Mouse (Mus musculus) hindbrain, embryonic 11.5 days (tissue): Measurements from ENCODE around the gene Rheb. TPM values are rescaled to one million over a fixed set of nuclear protein-coding genes. Genes with fewer than 3 reads are reported as not detected.

Source experiments
- ATAC-seq: fragments of 200-750 bp; cut with Nextera tagmentation; 2 replicates; pipeline ENCODE4 v1.8.0; 2017; ENCODE audit warnings: mild to moderate bottlenecking, moderate TSS enrichment, moderate library complexity; ENCODE audit not compliant: low FRiP score
- DNase-seq: peaks from one replicate; pipeline ENCODE4 v3.0.0-alpha.2; 2015; ENCODE audit warnings: low spot score
- H3K27ac ChIP-seq: fragments of 300-500 bp; sonication (generic); 2 replicates; pipeline ENCODE4 v1.5.1; 2014; ENCODE audit warnings: mild to moderate bottlenecking, low read depth, low read length
- H3K27me3 ChIP-seq: fragments of 300-500 bp; sonication (generic); 2 replicates; pipeline ENCODE4 v1.6.1; 2014; ENCODE audit warnings: mild to moderate bottlenecking, low read length, moderate library complexity, mixed read lengths; ENCODE audit not compliant: control insufficient read depth, insufficient read depth
- H3K36me3 ChIP-seq: fragments of 300-500 bp; sonication (generic); 2 replicates; pipeline ENCODE4 v1.6.1; 2014; ENCODE audit warnings: mild to moderate bottlenecking, low read length, moderate library complexity, mixed read lengths; ENCODE audit not compliant: control insufficient read depth, insufficient read depth
- H3K4me1 ChIP-seq: fragments of 300-500 bp; sonication (generic); replicated peaks from 2 replicates; pipeline ENCODE4 v1.6.1; 2014; ENCODE audit warnings: low read length, mixed read lengths; ENCODE audit not compliant: control insufficient read depth, insufficient read depth
- H3K4me2 ChIP-seq: fragments of 300-500 bp; sonication (generic); replicated peaks from 2 replicates; pipeline ENCODE4 v1.6.1; 2014; ENCODE audit warnings: mild to moderate bottlenecking, low read depth, low read length
- H3K4me3 ChIP-seq: fragments of 300-500 bp; sonication (generic); 2 replicates; pipeline ENCODE4 v1.5.1; 2014; ENCODE audit warnings: low read depth, low read length
- H3K9ac ChIP-seq: fragments of 300-500 bp; sonication (generic); 2 replicates; pipeline ENCODE4 v1.6.1; 2014; ENCODE audit warnings: low read depth, low read length
- H3K9me3 ChIP-seq: fragments of 300-500 bp; sonication (generic); 2 replicates; pipeline ENCODE4 v1.6.1; 2016; ENCODE audit warnings: low read length; ENCODE audit not compliant: control insufficient read depth
- WGBS: fragments of 180-500 bp; shearing (Covaris S2); extraction: QIAGEN DNeasy Blood & Tissue Kit; methylation state at CpG from one replicate; pipeline ENCODE4 v1.1.7; 2014; 5-methylcytosine and 5-hydroxymethylcytosine counted together
- polyA plus RNA-seq: library from polyadenylated mRNA; unstranded; fragments of >200 nt; fragmentation: Nextera tagmentation; extraction: Ambion mirVana; gene quantifications from 2 replicates; pipeline ENCODE4 v1.2.1, GENCODE M21; 2014

The Rheb gene
- polyA plus RNA-seq = 195 and 202 TPM in 2 replicates

DNA sequence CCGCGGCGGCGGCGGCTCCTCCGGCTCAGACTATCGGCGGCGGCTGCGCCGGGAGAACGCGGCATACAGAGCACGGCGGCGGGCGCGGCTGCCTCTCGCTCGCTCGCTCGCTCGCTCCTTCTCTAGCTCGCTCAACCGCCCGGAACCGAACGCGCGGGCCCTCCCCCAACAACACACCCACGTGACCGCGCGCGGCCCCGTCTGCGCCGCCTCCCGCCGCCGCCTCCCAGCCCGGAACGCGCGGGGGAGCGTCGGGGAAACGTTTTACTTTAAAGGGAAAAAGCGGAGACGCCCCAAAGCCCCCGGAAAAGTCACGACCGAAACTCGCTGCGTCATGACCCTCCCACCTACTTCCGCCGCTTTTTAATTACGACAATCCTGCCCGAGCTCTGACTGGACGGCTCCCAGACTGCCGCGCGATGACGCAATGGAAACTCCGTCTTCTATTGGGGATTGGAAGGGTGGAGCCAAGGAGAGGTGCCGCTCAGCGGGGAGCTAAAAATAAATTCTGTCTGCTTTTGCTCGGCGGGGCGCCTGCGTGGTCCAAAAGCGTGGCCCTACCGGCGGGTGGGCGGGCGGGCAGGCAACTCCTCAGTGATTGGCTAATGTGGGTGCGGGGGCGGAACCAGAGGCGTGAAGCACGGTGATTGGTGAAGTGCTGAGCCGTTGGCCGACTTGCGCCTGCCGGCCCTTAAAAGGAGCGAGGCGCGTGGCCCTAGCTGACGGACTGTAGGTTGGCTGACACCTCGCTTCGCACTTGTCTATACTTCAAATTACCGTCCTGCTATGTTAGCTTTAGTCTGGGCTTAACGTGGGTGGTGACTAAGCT is at the start of gene Rheb:
Gene Rheb (minus strand): TSS at position 351 of the 829 bp plus-strand sequence.
- peak within 1 kb of the TSS; percentile 96 for H3K27ac ChIP-seq
- H3K4me3 ChIP-seq = peak within 1 kb of the TSS; percentile 92
- ATAC-seq (peak; percentile 98), DNase-seq (peak; percentile 98)
- peak within 1 kb of the TSS; percentile 82 for H3K9ac ChIP-seq
- no peaks in the 10 kb centered on the region for H3K27me3 ChIP-seq
- H3K4me2 ChIP-seq = peak within 1 kb of the TSS; percentile 84
- under 1% methylated on average over 79 of the region's 92 CpGs for WGBS
- H3K4me1 ChIP-seq = peaks cover 5% of the 10 kb centered on the region; the same call in 1 of the 2 replicates
- no peaks in the 10 kb centered on the region for H3K36me3 ChIP-seq
- H3K9me3 ChIP-seq = no peaks in the 10 kb centered on the region

DNA sequence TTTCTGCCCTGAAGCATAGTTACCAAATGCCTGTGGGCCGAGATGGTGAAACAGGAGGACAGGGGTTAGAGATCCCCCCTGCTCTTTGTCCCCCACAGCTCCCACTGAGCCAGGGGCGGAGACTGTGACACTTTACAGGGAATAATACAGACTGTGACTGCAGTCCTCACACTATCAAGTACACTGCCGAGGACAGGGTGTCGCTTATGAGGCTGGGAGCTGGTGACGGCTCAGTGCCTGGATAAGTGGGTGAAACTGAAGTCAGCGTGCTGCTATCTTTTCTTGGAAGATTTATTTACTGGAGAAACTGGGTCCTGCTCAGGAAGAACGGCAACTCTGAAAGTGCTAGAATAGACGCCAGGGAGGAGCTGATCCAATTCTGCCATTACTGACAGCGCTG is 47.4 kb upstream of the Rheb start:
- no peak overlapping the region for H3K4me2 ChIP-seq
- H3K36me3 ChIP-seq = no peaks in the 10 kb centered on the region
- WGBS = 72% methylated on average over 9 of the region's 9 CpGs
- no peaks in the 10 kb centered on the region for H3K9me3 ChIP-seq
- no peak for ATAC-seq
- no peak overlapping the region for H3K9ac ChIP-seq
- H3K27me3 ChIP-seq = no peaks in the 10 kb centered on the region
- no peaks in the 10 kb centered on the region for H3K4me1 ChIP-seq
- DNase-seq = no peak
- H3K27ac ChIP-seq = no peak overlapping the region
- no peak overlapping the region for H3K4me3 ChIP-seq

DNA sequence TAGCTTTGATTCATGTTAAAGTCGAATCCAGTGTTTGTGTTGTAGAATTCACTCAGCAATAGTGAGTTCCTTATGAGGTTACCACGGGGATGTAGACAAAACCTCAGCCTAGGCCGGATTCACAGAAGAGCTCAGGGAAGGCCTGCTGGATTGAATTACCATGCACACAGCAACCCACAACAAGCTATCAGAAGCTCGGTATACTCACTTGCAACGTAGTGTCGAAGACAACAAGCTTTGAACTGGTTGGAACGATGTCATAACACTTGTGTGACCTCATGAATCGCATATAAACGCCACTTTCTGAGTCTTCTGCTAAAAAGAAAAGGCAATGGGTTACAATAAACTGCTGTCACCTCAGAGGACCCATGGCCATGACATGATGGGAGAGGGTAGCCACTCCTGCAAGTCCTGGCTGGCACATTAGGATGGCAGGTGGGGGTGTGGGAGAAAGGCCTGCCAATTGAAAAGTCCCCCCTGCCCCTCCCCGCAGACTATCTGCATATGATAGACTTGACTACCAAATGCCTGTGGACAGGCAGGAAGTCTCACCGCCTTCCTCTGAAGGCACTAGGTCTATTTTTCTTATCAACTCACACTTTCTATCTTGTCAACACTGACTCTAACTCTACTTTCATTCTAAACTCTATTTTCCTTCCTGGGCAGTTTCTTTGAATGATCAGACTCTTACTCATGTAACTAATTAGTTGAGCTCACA is 46.6 kb upstream of the Rheb start:
- Histone ChIP-seq H3K27me3 (no peaks in the 10 kb centered on the region), H3K27ac (no peak overlapping the region), H3K9me3 (no peaks in the 10 kb centered on the region), H3K4me1 (no peaks in the 10 kb centered on the region), H3K9ac (no peak overlapping the region), H3K4me3 (no peak overlapping the region), H3K36me3 (no peaks in the 10 kb centered on the region), H3K4me2 (no peak overlapping the region)
- 89% methylated on average over 11 of the region's 11 CpGs for WGBS
- DNase-seq (no peak), ATAC-seq (no peak)

DNA sequence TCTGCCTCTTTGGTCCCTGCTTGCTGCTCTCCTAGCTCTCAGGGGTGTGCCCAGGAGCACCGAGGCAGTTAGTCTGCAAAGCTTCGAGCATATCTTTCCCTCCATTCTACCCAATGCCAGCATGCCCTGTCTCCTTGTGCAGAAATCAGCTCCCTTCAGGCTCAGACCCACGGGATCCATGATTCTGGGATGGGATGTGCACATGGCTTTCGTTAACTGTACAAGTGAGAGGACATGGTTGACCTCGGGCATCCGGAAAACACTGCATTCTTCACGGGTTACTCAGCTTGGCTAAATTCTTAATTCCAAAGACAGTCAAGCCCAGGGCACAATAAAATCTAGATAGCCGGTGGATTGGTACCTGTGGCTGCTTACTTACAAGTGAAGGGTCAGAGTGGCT is 44.8 kb upstream of the Rheb start:
- Histone ChIP-seq H3K9ac (no peak overlapping the region), H3K4me1 (no peaks in the 10 kb centered on the region), H3K36me3 (no peaks in the 10 kb centered on the region), H3K27ac (no peak overlapping the region), H3K4me2 (no peak overlapping the region), H3K27me3 (no peaks in the 10 kb centered on the region), H3K4me3 (no peak overlapping the region), H3K9me3 (no peaks in the 10 kb centered on the region)
- WGBS = 84% methylated on average over 8 of the region's 8 CpGs
- no peak for ATAC-seq
- DNase-seq = no peak

DNA sequence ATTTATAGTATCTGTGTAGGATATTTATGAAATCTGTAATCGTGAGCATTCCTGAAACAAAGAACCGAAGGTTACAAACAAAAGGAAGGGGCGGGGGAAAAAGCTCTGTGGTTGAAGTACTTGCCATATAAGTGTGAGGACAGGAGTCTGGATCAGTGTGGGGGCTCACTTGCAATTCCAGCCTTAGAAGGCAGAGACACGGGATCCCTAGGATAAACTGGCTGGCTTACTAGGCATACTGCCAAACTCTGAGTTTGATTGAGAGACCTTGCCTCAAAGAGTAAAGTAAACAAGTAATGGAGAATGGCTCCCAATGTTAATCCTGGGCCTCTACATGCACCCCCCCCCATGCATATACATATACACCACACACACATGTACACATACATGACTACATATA is 36.3 kb upstream of the Rheb start:
- 88% methylated on average over 4 of the region's 4 CpGs for WGBS
- no peak for DNase-seq
- ATAC-seq = no peak
- Histone ChIP-seq H3K4me2 (no peak overlapping the region), H3K9ac (no peak overlapping the region), H3K4me3 (no peak overlapping the region), H3K36me3 (no peaks in the 10 kb centered on the region; the same call in 1 of the 2 replicates), H3K27ac (no peak overlapping the region), H3K9me3 (no peaks in the 10 kb centered on the region), H3K4me1 (no peaks in the 10 kb centered on the region), H3K27me3 (no peaks in the 10 kb centered on the region)

DNA sequence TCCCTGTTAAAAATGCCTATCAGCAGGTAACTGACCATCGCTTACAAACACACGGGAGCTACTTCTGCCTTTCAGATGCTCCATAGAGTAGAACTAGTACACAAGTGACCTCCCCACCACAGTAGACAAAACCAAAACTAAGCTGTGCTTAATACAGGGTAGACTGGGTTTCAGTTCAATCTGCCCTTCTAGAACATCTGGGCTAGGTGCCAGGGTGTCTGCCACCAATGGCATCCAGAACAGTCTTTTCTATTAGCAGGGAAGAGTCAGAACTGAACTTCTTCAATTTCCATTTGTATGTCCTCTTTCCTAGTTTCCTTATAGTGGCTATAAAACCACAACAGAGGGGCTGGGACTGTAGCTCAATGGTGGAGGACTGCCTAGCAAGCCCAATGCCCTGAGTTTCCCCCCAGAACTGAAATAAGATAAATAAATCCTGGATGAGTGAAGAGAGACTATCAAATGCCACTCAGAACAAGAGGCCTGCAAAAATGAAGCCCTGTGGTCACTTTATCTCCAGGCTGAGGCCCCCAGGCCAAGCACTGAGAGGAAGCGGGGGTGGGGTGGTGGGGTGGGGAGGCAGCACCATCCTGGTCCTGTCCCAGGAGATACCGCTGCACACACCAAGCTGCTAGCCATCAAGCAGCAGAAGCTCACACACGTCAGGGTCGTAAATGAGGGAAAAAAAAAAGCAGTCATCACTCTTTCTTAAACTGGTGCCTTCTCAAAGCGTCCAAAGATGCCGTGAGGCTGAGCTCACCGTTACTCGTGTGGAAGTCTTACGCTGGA is 35.6 kb upstream of the Rheb start:
- Histone ChIP-seq H3K27ac (no peak overlapping the region), H3K9ac (no peak overlapping the region), H3K4me3 (no peak overlapping the region), H3K9me3 (no peaks in the 10 kb centered on the region), H3K36me3 (no peaks in the 10 kb centered on the region; the same call in 1 of the 2 replicates), H3K4me1 (no peaks in the 10 kb centered on the region), H3K4me2 (no peak overlapping the region), H3K27me3 (no peaks in the 10 kb centered on the region)
- 78% methylated on average over 11 of the region's 11 CpGs for WGBS
- no peak for ATAC-seq
- no peak for DNase-seq

DNA sequence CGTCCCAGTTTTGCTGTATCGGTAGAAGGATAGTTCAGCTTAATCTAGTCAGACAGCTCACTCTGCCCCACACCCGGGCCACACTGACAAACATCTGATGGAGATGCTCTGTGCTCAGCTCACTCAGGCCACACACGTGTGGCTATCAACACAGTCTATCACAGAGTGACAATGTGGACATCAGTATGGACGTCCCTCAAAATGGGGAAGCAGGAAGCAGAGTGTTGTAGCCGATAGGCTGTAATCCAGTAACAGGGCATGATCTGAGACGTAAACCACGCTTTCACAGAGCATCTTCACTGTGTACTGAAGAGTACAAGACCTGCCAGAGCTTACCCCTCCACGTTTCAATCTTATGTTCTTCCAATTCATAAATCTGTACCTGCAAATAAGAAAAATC is 34.2 kb upstream of the Rheb start:
- DNase-seq (no peak), ATAC-seq (no peak)
- H3K36me3 ChIP-seq = no peaks in the 10 kb centered on the region; the same call in 1 of the 2 replicates
- H3K27me3 ChIP-seq = no peaks in the 10 kb centered on the region
- no peak overlapping the region for H3K27ac ChIP-seq
- no peaks in the 10 kb centered on the region for H3K9me3 ChIP-seq
- H3K4me2 ChIP-seq = no peak overlapping the region
- H3K4me1 ChIP-seq = no peaks in the 10 kb centered on the region
- 90% methylated on average over 9 of the region's 9 CpGs for WGBS
- H3K4me3 ChIP-seq = no peak overlapping the region
- H3K9ac ChIP-seq = no peak overlapping the region

DNA sequence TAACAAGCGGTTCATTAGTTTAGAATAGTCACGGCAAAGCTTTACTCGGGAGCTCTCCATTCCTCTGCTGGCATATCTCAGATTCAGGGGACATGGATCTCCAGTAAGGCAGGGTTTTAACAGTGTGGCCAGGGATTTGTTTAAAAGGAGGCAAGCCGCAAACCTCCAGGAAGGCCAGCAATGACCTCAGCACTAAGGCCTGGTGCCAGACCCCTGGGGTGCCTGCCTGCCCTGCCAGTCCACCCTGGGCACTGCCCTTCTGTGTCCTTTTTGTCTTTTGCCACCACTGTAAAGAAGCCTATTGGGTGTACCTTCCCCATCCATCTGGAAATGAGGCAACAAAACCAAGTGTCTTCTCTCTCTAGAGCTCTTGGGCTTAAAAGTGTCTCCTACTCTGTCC is 31.7 kb upstream of the Rheb start:
- H3K9ac ChIP-seq = no peak overlapping the region
- no peaks in the 10 kb centered on the region for H3K9me3 ChIP-seq
- H3K27me3 ChIP-seq = no peaks in the 10 kb centered on the region
- no peak overlapping the region for H3K4me2 ChIP-seq
- no peak overlapping the region for H3K4me3 ChIP-seq
- 90% methylated on average over 4 of the region's 4 CpGs for WGBS
- no peaks in the 10 kb centered on the region for H3K4me1 ChIP-seq
- DNase-seq (no peak), ATAC-seq (no peak)
- H3K27ac ChIP-seq = no peak overlapping the region
- H3K36me3 ChIP-seq = no peaks in the 10 kb centered on the region; the same call in 1 of the 2 replicates
